Mouse (Mus musculus): ENCODE measurements at regions not wholly inside any gene's neighbourhood (a gene's known extent, or its start where the extent isn't known, plus 50 kb on each side); places are given as distances from the start of the nearest gene placed in this dataset.

- Histone ChIP-seq H3K27me3 (ENCODE audit: insufficient read depth, poor library complexity, severe bottlenecking) (peaks cover 5% of the 10 kb centered on the region; the same call in 1 of the 2 replicates), H3K9me3 (no peaks in the 10 kb centered on the region), H3K4me3 (no peak overlapping the region), H3K27ac (peak overlapping the region; percentile 16; the same call in 1 of the 2 replicates), H3K36me3 (no peaks in the 10 kb centered on the region), H3K4me1 (replicated peaks) (peaks cover 48% of the 10 kb centered on the region)
- DNase-seq (ENCODE audit: low spot score), result no peak
- WGBS, result 79% methylated on average over 9 of the region's 9 CpGs
Measured at GRCm38 (mm10) chr16:90626035-90626670, 101.1 kb downstream of the Mis18a start.

GRCm38 (mm10) chr16:90625301-90626034, 101.7 kb downstream of the Mis18a start:
- no peak overlapping the region for H3K4me3 ChIP-seq
- H3K27ac ChIP-seq, result no peak overlapping the region
- peaks cover 47% of the 10 kb centered on the region for H3K4me1 ChIP-seq (replicated peaks)
- 81% methylated on average over 16 of the region's 16 CpGs for WGBS
- peaks cover 5% of the 10 kb centered on the region; the same call in 1 of the 2 replicates for H3K27me3 ChIP-seq (ENCODE audit: insufficient read depth, poor library complexity, severe bottlenecking)
- H3K9me3 ChIP-seq, result no peaks in the 10 kb centered on the region
- H3K36me3 ChIP-seq, result no peaks in the 10 kb centered on the region
- no peak for DNase-seq (ENCODE audit: low spot score)

- no peak for DNase-seq (ENCODE audit: low spot score)
- 77% methylated on average over 17 of the region's 17 CpGs for WGBS
- peaks cover 34% of the 10 kb centered on the region for H3K4me1 ChIP-seq (replicated peaks)
- H3K9me3 ChIP-seq, result no peaks in the 10 kb centered on the region
- no peak overlapping the region for H3K4me3 ChIP-seq
- no peaks in the 10 kb centered on the region for H3K27me3 ChIP-seq (ENCODE audit: insufficient read depth, poor library complexity, severe bottlenecking)
- no peak overlapping the region for H3K27ac ChIP-seq
- H3K36me3 ChIP-seq, result no peaks in the 10 kb centered on the region
Measured at GRCm38 (mm10) chr16:90624039-90624625, 103.1 kb downstream of the Mis18a start.

- Histone ChIP-seq H3K4me3 (no peak overlapping the region), H3K27ac (peak overlapping the region; percentile 51; the same call in 1 of the 2 replicates), H3K4me1 (replicated peaks) (peaks cover 24% of the 10 kb centered on the region), H3K9me3 (no peaks in the 10 kb centered on the region), H3K27me3 (ENCODE audit: insufficient read depth, poor library complexity, severe bottlenecking) (no peaks in the 10 kb centered on the region), H3K36me3 (no peaks in the 10 kb centered on the region)
- no peak for DNase-seq (ENCODE audit: low spot score)
- 85% methylated on average over 8 of the region's 8 CpGs for WGBS
Measured at GRCm38 (mm10) chr16:90622677-90623225, 104.5 kb downstream of the Mis18a start.

GRCm38 (mm10) chr16:90621761-90622411, 105.3 kb downstream of the Mis18a start:
- Histone ChIP-seq H3K36me3 (no peaks in the 10 kb centered on the region), H3K27ac (peak overlapping the region; percentile 51; the same call in 1 of the 2 replicates)

GRCm38 (mm10) chr16:90619565-90620311, 107.5 kb downstream of the Mis18a start:
- WGBS, result 80% methylated on average over 13 of the region's 13 CpGs
- H3K27me3 ChIP-seq (ENCODE audit: insufficient read depth, poor library complexity, severe bottlenecking), result no peaks in the 10 kb centered on the region
- DNase-seq (ENCODE audit: low spot score), result no peak
- no peak overlapping the region for H3K4me3 ChIP-seq
- H3K4me1 ChIP-seq (replicated peaks), result peaks cover 24% of the 10 kb centered on the region
- no peak overlapping the region for H3K27ac ChIP-seq
- H3K36me3 ChIP-seq, result no peaks in the 10 kb centered on the region
- no peaks in the 10 kb centered on the region for H3K9me3 ChIP-seq

More at GRCm38 (mm10) chr16:90621761-90622411, 105.3 kb downstream of the Mis18a start:
- Histone ChIP-seq H3K9me3 (no peaks in the 10 kb centered on the region), H3K27me3 (ENCODE audit: insufficient read depth, poor library complexity, severe bottlenecking) (no peaks in the 10 kb centered on the region), H3K4me1 (replicated peaks) (peaks cover 24% of the 10 kb centered on the region), H3K4me3 (no peak overlapping the region)
- 64% methylated on average over 13 of the region's 13 CpGs for WGBS
- DNase-seq (ENCODE audit: low spot score), result peak; percentile 24

GRCm38 (mm10) chr16:90615791-90616190, 111.4 kb downstream of the Mis18a start:
- no peak for DNase-seq (ENCODE audit: low spot score)
- no peak overlapping the region for H3K4me3 ChIP-seq
- no peaks in the 10 kb centered on the region for H3K9me3 ChIP-seq
- H3K27me3 ChIP-seq (ENCODE audit: insufficient read depth, poor library complexity, severe bottlenecking), result no peaks in the 10 kb centered on the region
- H3K36me3 ChIP-seq, result no peaks in the 10 kb centered on the region
- WGBS, result 83% methylated on average over 10 of the region's 10 CpGs
- H3K27ac ChIP-seq, result no peak overlapping the region
- H3K4me1 ChIP-seq (replicated peaks), result no peaks in the 10 kb centered on the region

GRCm38 (mm10) chr16:90614137-90614536, 113.1 kb downstream of the Mis18a start:
- no peaks in the 10 kb centered on the region for H3K36me3 ChIP-seq
- 96% methylated on average over 1 of the region's 1 CpGs for WGBS
- H3K4me3 ChIP-seq, result no peak overlapping the region

GRCm38 (mm10) chr16:90610097-90610808, 117.0 kb downstream of the Mis18a start:
- H3K36me3 ChIP-seq, result no peaks in the 10 kb centered on the region
- WGBS, result 91% methylated on average over 22 of the region's 22 CpGs
- no peaks in the 10 kb centered on the region for H3K4me1 ChIP-seq (replicated peaks)
- H3K27me3 ChIP-seq (ENCODE audit: insufficient read depth, poor library complexity, severe bottlenecking), result no peaks in the 10 kb centered on the region
- no peaks in the 10 kb centered on the region for H3K9me3 ChIP-seq
- H3K27ac ChIP-seq, result no peak overlapping the region
- H3K4me3 ChIP-seq, result no peak overlapping the region
- no peak for DNase-seq (ENCODE audit: low spot score)

More at GRCm38 (mm10) chr16:90614137-90614536, 113.1 kb downstream of the Mis18a start:
- Histone ChIP-seq H3K27ac (no peak overlapping the region), H3K9me3 (no peaks in the 10 kb centered on the region), H3K27me3 (ENCODE audit: insufficient read depth, poor library complexity, severe bottlenecking) (no peaks in the 10 kb centered on the region), H3K4me1 (replicated peaks) (no peaks in the 10 kb centered on the region)
- no peak for DNase-seq (ENCODE audit: low spot score)

GRCm38 (mm10) chr16:90599329-90599870, 127.8 kb downstream of the Mis18a start:
- Histone ChIP-seq H3K4me3 (no peak overlapping the region), H3K27me3 (ENCODE audit: insufficient read depth, poor library complexity, severe bottlenecking) (no peaks in the 10 kb centered on the region), H3K36me3 (no peaks in the 10 kb centered on the region), H3K9me3 (peaks cover 15% of the 10 kb centered on the region), H3K4me1 (replicated peaks) (no peaks in the 10 kb centered on the region), H3K27ac (no peak overlapping the region)
- DNase-seq (ENCODE audit: low spot score), result no peak
- WGBS, result 86% methylated on average over 7 of the region's 7 CpGs

- no peak for DNase-seq (ENCODE audit: low spot score)
- Histone ChIP-seq H3K4me1 (replicated peaks) (no peaks in the 10 kb centered on the region), H3K27me3 (ENCODE audit: insufficient read depth, poor library complexity, severe bottlenecking) (no peaks in the 10 kb centered on the region), H3K9me3 (peaks cover 15% of the 10 kb centered on the region), H3K27ac (no peak overlapping the region), H3K4me3 (no peak overlapping the region), H3K36me3 (no peaks in the 10 kb centered on the region)
- WGBS, result 84% methylated on average over 7 of the region's 7 CpGs
Measured at GRCm38 (mm10) chr16:90598727-90599126, 128.5 kb downstream of the Mis18a start.
